Mouse (Mus musculus): ENCODE measurements at regions not wholly inside any gene's neighbourhood (a gene's known extent, or its start where the extent isn't known, plus 50 kb on each side); places are given as distances from the start of the nearest gene placed in this dataset.

- Histone ChIP-seq H3K4me1 (0 out of 2 replicates have a peak, but pooled peaks cover 7% of the 10 kb centered on the region), H3K27ac (replicated peaks) (no peak overlapping the region), H3K36me3 (no peaks in the 10 kb centered on the region), H3K4me3 (no peak overlapping the region), H3K9me3 (replicated peaks) (no peaks in the 10 kb centered on the region), H3K27me3 (ENCODE audit: low read depth, poor library complexity, severe bottlenecking) (no peaks in the 10 kb centered on the region)
- WGBS = 91% methylated on average over 3 of the region's 3 CpGs
- no peak for DNase-seq (ENCODE audit: low spot score)
Observed at GRCm38 (mm10) chr14:14643533-14643932, 58.5 kb upstream of the Slc4a7 start.

- Histone ChIP-seq H3K27me3 (ENCODE audit: low read depth, poor library complexity, severe bottlenecking) (no peaks in the 10 kb centered on the region), H3K9me3 (replicated peaks) (no peaks in the 10 kb centered on the region), H3K4me3 (no peak overlapping the region), H3K27ac (replicated peaks) (no peak overlapping the region), H3K4me1 (0 out of 2 replicates have a peak, but pooled peaks cover 1% of the 10 kb centered on the region), H3K36me3 (no peaks in the 10 kb centered on the region)
- no peak for DNase-seq (ENCODE audit: low spot score)
- 62% methylated on average over 3 of the region's 3 CpGs for whole genome bisulfite sequencing
Observed at GRCm38 (mm10) chr14:14645084-14645483, 57.0 kb upstream of the Slc4a7 start.

Measured in midbrain, embryonic 10.5 days (tissue).